Mouse (Mus musculus) embryonic fibroblast, embryonic 13.5 days (primary cell): ENCODE data around the gene Ifna11.
"Not testable (repeated sequence)": the region's sequence is repeated elsewhere in the genome, so short reads cannot be mapped to it uniquely, and the experiment has no call there.

Experiments used
- CTCF ChIP-seq: IDR thresholded peaks from 2 replicates; pipeline ENCODE4 v1.5.1; 2011; ENCODE audit warnings: mild to moderate bottlenecking, control low read depth, low read length, moderate library complexity, borderline replicate concordance; ENCODE audit not compliant: insufficient read depth
- POLR2A ChIP-seq: IDR thresholded peaks from 2 replicates; pipeline ENCODE4 v1.6.1; 2011; ENCODE audit warnings: low read depth, mild to moderate bottlenecking, control low read depth, low read length, moderate library complexity

DNA sequence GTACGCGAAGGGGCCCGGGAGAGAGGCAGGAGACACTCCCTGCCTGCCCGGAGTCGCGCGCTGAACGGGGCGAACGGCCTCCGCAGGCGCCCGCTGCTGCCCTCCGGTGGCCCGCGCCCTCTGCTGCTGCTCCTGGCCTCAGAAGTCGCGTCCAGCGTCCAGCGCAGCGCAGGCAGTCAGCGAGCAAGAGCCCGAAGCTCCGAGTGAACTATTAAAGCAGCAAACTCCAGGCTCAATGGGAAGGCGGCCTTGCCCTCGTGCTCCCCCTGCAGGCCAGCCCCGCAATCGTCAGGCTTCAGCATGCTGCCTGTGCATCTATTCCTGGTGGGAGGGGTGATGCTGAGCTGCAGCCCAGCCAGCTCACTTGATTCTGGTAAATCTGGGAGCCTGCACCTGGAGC is 28.5 kb upstream of the Ifna11 start, which contains the start of gene Gm13278:
- TF ChIP-seq CTCF, POLR2A: not testable (repeated sequence)
